Mouse (Mus musculus) liver, adult 2 months (tissue): ENCODE data around the gene Eno2.

Experiments
- CTCF ChIP-seq: fragments of 200-500 bp; IDR thresholded peaks from 2 replicates; pipeline ENCODE4 v1.5.1; 2011; ENCODE audit warnings: low read depth, low read length, control low read depth
- POLR2A ChIP-seq: fragments of 200-500 bp; IDR thresholded peaks from 2 replicates; pipeline ENCODE4 v1.6.1; 2011; ENCODE audit warnings: low read length, control low read depth; ENCODE audit not compliant: insufficient read depth; ENCODE audit errors: extremely low read depth

DNA sequence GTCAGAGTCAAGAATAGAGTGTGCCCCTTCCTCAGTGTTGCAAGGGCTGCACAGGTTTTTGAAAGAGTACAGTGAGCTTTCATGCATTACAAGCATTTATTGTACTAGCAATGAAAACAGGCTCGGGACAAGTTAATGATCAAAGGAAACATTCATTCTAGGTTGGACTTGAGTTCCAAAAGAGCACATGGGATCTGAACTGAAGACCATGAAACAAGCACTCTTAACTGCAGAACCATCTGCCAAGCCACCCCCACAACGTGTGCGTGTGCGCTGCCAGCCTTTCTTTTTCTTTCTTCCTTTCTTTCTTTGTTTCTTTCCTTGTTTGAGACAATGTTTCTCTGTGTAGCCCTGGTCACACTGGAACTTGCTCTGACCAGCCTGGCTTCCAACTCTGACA is 26.3 kb upstream of the Eno2 start:
- no peak for TF ChIP-seq POLR2A
- no peak for TF ChIP-seq CTCF
